Mouse (Mus musculus): ENCODE results near the gene Crtc3. TPM values are rescaled to one million over a fixed set of nuclear protein-coding genes. Genes with fewer than 3 reads are reported as not detected.

Gene Crtc3
- polyA plus RNA-seq, 2 experiments from 2014 or later = 17.1 to 21.3 TPM

DNA sequence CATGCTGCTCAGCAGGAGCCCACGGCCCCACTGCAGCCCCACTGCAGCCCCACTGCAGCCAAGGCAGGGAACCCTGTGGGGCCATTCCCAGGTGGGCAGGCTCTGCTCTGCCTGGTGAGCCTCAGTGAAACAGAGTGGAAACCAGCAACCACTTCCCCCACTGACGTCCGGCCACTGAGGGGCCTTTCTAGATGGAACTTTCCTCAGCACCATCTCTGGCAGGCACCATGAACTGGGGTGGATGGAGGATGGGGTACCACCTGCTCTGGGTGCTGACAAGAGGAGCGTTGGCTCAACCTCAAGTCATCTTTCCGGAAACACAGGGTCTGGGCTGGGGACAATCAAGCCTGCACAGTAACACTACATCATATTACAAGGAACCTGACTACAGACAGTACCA lies 90.8 kb downstream of the Crtc3 start:
- ATAC-seq = no peak

DNA sequence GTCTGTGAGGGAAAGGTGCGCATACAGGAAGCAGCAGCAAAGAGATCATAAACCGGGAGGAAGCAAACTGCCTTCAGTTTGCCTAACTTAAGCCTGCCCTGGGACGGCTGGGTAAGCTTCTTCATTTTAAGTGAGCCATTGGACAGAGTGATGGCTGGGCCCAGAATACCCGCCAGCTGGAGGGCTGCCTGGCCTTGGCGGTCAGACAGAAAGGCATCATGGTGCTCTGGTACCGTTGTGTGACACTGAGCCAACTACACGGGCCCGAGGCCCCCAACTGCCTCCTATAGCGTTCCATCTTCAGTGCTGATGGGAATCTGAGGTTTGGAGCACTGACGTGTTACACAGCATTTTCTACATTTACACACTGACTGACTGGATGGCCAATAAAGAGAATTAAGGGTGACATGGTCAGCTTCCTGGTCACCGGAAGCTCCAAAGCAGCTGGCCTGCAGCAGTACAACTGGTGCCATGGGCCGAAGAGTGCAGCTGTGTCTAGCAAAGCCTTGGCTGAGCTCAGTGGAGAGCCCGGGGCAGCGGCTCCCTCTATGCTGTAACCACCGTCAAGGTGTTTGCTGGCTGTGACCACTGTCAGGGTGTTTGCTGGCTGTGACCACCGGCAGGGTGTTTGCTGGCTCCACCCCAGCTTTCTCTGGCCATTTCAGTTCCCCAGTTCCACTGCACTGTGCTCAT lies 99.5 kb downstream of the Crtc3 start:
- ATAC-seq = no peak

DNA sequence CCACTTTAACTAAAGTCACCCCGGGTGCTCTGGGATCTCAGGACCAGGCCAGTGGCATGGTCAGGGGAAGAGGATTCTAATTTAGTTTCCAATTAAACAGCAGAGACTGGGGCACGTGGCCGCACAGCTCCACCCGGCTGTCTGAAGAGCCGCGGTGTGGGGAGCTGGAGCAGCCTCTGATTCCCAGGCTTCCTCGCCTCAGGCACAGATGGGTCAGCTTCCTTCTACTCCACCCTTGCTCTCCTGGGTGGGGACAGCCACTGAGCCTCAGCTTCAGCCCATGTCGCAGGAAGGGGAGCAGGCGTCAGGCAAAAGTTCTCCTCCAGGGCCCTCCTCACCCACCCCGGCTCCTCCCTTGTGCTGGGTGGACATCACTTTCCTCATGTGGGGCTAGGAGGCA lies 101.0 kb downstream of the Crtc3 start:
- no peak for ATAC-seq

DNA sequence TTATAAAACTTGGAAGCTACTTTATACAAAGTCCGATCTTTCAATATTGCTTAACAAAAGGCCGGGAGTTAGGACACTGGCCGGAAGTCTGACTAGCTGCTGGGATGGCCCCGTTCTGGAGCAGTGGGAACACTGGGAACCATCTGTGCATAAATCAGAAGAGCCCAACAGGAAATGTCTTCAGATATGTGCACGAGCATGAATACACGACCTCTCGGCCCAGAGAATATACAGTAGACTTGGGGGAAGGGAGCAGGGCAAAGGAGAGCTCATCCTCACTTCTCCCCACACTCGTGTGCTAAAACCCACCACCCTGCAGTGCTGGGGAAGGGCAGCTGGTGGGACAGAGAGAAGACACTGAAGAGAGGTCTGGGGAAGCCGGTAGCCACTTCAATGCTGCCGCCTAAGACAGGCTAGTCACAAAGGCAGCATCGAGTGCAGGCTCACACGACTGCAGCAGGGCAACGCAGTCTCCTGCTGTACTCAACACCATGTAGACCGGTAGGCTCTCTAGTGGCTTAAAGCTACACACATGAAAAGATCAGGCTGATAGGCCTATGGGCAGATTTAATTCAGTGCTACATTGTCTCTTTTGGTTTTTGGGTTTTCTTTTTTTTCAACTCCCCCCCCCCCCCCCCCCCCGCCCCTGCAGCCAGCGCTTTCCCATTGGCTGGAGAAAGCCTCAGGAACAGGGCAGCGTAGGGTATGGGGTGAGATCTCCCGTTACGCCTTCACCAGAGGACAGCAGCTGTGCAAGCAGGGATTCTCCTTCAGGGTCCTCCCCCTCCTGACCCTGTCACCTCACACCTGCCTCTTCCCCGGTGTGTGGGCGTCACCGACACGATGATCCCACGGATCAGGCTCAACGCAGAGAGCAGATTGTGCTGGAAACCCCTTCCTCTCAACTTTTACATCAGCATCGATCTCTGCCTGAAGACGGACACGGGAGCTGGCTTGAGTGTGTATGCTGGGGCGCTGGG lies 101.7 kb downstream of the Crtc3 start:
- ATAC-seq = no peak

DNA sequence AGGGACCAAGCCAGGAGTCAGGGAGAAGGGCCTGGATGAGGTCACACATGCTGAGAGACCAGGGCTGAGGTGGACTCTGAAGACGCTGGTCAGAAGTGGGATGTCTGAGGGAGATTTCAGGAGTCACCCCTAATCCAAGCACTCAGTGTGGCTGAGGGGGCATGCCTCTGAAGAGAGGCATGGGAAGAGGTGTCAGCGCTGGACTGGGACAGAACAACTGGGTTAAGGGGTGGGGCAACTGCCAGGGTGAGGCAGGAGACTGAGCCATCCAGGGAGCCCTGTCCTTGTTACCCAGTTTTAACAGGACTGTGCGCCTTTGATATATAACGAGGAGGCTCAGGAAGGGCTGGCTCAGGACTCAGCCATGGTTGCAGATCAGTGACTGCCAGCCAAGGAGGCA lies 102.5 kb downstream of the Crtc3 start:
- ATAC-seq = no peak

DNA sequence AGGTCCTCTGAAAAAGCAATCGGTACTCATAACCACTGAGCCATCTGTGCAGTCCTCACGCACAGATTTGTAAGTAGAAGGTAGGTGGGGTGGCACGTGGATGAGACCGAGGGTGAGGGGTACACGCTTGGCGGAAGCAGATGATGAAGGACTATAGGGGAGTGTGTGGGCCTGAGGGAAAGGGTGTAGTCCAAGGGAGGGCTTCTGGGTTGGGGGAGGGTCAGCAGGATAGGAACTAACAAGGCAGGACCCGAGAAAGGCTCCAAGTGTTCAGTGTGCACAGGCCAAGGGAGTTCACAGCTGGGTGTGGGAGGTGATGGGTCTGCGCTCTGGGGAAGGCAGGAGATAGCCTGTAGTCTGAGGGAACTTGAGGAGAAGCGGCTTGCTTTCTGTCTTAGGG lies 103.3 kb downstream of the Crtc3 start:
- ATAC-seq = no peak

DNA sequence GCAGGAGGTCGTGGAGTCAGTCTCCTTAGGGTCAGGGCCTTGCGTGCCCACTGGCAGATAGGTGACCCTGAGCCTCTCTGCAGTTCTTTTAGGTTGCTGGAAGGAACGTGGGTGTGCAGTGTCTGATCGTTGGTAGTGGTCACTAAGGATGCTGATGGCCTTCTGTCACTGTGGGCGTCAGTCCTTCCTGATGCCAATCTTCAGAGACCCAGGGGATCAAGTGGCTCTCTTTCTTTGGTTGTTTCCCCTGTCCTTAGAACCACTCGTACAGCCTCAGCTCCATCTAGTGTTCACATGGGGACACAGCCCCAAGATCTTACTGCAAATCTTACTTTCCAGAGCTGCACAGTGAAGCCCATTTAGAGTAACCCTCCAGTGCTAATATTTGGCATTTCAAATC lies 104.7 kb downstream of the Crtc3 start:
- peak; percentile 40 for ATAC-seq

DNA sequence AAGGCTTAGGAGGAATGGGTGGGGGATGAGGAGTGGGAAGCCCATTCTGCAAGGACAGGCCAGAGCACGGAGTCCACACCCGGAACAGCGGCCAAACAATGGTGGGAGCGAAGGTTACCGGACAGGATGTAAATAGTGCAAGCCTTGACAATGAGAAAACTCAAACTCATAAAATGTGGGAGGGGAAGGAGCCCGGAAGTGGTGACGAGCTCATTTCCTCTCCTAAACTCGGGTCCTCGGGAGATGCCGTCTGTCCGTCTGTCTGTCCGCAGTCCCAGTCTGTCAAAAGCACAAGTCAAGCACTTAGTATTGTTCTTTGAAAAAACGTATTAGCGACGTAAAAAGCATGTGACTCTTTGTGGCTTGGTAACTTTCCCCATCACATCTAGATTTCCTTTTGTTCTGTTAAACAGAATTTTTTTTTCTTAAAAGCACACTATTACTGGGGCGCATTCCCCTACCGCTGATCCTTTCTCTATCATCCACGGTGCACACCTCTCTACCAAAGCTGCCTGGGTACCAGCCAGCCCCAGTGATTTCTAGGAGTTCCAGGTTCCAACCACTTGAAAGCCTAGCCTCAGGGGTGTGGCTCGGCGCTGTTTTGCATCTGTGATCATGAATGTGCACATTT lies 105.7 kb downstream of the Crtc3 start:
- peak; percentile 69 for ATAC-seq

DNA sequence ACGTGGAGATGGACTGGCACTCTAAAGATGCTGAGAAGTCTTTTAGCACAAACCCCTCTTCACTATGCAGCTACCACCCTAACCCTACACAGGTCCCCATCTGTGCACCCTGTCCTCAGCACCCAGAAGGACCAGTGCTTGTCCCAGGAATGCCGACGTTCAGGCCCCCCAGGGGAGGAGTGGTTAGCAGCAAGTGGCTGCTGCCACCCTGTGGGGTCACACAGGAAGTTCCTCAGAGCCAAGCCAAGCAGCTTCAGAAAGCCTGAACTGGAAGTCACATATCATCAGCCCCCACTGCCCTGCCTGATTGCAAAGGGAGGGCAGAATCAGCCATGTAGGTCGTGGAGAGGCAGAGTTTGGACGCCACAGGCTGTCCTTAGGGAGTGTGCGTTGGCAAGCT lies 108.3 kb downstream of the Crtc3 start:
- ATAC-seq = no peak

DNA sequence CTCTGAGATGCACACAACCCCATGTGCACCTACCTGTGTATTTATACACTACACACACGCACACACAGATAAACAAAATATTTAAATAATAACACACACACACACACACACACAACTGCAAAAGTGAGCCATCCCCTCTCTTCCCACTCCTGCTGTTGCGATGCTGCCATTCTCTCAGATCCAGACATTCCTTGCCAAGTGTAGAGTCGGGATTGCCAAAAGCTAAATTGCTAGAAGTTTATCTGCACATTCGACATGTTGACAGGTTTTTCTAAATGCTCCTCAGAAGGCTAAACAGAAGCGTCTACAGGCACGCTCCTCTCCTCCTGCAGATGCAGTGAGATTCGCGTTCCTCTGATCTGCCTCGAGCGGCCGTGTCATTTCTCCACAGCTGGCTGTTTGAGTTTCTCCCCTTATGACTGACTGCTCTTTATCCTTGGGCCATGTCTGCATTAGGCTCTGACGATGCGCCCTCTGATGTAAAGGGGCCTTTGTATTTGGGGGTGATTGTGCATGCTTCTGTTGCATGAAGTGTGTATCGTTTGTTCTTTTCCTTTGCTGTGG lies 111.2 kb downstream of the Crtc3 start:
- ATAC-seq = no peak

DNA sequence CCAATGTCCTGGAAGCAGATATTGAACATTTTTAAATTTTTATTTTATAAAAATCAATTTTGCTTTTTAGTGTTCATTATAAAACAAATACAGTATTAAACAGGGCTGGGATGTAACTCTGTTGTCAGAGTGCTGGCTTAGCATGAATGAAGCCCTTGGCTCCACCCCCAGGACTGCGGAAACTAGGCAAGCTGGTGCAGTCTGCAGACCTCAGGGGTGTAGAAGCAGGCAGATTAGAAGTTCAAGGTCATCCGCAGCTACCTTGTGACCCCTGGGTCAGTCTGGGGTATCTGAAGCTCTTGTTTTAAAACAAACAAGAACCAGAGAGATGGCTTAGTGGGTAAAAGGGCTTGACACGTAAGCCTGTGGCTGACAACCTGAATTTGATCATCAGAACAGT lies 112.1 kb downstream of the Crtc3 start:
- ATAC-seq = no peak

DNA sequence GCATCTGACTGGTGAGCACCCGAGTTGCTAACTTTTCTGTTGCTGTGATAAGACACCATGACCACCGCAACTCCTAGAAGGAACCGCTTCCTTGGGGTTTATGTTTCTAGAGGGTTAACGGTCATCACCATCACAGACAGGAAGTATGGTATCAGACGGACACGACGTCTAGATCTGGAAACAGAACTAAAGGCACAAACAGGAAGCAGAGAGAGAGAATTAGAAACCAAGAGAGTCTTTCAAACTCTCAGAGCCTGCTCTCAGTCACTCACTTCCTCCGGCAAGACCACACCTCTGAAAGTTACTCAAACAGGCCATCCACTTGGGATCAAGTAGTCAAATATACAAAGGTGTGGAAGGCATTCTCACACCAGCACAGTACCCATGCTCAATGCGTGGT lies 112.9 kb downstream of the Crtc3 start:
- ATAC-seq = peak; percentile 88

DNA sequence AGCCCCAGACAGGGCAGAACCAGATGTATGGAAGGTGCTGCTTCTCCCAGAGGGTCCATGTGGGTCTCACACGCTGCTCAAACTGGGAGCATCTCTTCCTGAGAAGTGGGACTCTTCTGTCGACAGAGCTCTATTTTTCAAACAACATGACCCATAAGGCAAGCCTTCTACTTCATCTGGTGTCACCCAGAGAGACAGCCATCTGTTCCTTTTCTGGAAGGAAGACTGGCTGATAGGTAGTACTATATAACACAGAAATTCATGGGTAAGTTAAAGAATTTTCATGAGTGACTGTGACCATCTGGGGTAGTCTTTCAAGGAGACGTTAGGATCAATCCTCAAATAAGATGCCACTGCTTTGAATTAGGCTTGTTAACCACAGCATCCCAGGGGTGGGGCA lies 115.6 kb downstream of the Crtc3 start:
- no peak for ATAC-seq

DNA sequence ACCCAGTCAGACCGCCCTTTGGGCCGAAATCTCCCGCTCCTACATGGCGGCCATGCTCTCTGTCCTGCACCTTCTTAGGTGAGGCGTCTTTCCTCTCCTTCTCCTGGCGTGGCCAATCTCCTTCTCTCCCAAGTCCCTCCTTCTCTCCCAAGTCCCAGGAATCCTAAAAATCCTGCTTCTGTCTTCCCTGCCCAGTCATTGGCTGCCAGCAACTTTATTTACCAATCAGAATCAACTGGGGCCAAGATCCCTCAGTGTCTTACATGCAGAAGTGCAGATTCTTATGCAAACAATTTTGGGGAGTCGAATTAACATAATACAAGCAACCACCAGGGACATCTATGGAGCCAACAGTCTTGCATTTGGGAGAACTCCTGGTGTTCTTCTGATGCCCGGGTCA lies 120.7 kb downstream of the Crtc3 start:
- ATAC-seq = no peak

DNA sequence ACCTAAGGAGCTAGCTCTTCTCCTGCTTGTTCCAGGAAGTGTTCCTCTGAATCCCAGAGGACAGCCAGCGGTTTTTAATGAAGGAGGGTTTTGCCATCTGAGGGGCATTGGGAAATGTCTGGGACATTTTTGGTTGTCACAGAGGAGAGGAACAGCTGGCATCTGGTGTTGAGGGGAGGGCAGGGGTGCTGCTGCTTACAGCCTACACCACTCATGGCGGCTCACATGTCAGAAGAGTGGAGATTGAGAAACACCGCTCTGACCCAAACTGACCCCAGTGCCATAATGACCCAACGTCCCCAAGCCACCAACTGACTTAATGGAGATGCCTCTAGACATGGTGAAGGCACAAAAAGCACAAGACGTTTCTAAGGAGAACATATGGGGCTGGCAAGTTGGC lies 126.7 kb downstream of the Crtc3 start:
- no peak for ATAC-seq

DNA sequence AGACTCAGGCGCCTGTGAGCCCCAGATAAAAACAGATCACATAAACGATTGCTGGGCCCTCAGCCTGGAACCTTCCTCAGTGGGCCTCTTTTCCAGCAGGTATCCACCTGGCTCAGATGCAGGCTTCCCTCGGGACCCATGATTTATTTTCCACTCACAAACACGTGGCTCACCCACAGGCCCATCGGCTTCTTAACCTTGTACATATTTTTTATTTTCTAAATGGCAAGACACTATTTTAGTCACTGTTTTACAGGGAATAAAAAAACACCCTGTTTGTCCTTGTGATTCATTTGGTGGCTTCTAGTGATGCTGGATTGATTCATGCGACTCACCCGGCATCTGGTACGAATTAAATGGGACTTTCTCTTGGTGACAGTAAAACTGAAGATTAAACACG lies 127.4 kb downstream of the Crtc3 start:
- ATAC-seq = no peak

DNA sequence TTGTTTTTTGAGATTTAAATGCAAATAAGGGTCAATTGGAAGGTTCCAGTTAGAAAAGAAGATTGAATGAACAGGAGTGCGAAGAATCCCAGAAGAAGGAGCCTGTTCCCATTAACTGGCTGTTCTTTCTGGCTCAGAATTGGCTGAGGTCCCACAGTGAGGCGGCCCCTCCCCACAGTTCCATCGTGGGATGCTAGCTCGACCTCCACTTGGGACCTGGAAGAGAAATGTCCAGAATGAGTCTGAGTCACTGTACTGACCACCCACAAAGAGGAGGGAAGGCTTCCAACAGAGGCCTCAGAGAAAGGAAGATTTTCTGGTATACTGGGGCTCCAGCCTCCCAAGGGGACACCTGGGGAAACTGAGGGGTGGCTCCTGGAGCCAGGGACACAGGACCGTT lies 130.1 kb downstream of the Crtc3 start:
- no peak for ATAC-seq

DNA sequence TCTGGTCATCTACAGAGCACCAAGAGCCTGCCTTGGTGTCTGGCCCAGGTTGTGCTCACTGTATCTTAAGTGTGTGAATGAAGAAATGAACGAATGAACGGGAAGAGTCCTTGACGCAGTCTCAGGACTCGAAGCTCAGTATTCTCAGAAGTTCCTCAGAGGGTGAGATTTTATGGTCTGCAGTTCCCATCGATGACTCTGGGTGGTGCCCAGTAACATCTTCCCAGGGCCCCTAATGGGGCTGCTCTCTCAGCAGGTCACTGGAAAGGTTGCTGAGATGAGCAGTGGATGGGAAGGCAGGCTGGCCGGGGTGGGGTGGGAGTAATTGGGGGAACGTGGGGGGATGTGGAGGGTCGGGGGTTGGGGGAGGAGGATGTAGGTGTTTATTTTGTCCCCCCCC lies 130.6 kb downstream of the Crtc3 start:
- no peak for ATAC-seq

DNA sequence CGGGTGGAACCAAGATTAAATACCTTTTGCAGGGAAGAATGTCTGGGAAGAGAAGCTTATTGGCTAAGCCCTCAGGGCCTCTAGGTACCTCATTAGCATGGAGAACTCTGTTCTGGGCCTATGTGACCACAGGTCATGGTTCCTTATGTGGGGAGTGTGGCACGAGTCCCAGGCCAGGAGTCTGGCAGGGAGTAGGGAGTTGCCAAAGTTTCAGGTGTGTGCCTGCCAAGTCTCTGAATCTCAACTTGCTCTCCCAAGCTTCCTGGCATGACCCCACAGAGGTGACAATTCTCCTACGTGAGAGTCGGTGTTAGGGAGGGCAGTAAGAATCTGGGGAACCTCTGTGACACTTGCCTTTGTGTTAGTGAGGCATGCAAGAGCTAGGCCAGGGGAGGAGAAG lies 131.5 kb downstream of the Crtc3 start:
- ATAC-seq = no peak

DNA sequence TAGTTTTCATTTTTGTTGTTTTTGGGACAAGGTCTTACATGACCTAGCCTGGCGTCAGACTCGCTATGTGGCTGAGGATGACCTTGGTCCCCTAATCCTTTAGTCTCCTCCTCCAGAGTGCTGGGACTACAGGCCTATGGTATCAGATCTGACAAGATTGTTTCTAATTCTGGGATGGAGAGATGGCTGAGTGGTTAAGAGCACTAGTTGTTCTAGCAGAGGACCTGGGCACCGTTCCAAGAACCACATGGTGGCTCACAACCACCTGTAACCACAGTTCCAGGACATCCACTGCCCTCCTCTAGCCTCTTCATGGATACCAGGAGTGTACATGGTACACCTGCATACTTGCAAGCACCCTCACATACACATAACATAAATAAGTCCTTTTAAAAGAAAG lies 132.5 kb downstream of the Crtc3 start:
- ATAC-seq = no peak

DNA sequence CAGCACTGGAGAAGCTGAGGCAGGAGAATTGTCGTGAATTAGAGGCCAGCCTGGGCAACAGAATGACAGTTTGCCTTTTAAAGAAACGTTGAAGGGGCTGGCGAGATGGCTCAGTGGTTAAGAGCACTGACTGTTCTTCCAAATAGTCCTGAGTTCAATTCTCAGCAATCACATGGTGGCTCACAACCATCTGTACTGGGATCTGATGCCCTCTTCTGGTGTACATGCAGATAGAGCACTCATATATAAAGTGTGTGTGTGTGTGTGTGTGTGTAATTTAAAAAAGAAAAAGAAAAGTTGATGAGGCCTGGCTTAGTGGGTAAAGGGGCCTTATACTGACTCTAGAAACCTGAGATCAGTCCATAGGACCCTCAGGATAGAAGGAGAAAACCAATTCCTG lies 133.5 kb downstream of the Crtc3 start:
- ATAC-seq = peak; percentile 42

DNA sequence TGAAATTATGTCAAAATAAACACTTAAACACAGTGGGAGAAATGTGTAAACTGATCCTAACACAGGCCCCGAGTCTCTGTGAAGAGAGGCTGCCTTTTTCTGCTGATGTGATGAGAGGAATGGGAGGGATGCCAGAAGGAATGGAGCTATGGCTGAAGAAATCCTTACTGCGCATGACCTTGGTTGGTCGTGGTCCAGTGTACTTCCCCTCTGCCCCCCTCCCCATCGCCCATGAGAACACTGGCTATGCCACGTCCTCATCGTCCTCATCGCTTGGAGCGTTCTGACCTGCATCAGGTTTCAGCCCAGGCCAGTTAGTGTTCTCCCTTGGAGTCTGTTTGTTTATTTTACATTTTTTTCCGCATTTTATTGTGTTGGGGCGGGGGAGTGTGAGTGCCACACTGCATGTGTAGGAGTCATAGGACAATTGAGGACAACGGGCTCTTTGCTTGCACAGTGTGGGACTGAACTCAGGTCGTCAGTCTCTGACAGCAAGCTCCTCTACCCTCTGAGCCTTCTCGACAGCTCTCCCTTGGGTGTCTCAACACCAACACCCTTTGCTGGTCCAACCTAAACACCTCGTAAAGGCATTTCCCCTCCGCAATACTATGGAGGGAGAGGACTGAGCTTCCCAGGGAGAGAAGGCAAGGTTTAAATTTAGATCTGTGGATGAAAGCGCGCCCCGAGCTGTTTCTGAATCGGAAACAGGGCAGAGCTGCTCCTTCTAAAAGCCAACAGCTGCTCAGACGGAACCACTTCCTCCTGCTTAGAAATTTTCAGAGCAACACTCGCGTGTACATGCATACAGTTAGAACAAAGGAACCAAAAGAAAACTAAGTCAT lies 134.3 kb downstream of the Crtc3 start:
- ATAC-seq = peak; percentile 96

Measured in CD4-positive, CD25-positive, alpha-beta regulatory T cell, adult 4 months (primary cell).